9 mouse cellular contexts compared by ENCODE assay signal in genomic region chr17:75128337-75128935, GRCm38 (mm10).
DNase-seq lines count a peak whose midpoint lies in the region; ATAC-seq and TF ChIP-seq lines count a peak whose summit lies in the region.
"Had no signal": no experiment of that assay in that cellular context is flagged by ENCODE, and none has a peak within 500 bp of the region (broad histone marks: within the 10 kb centered on the region; RNA-seq: fewer than 3 reads in every experiment).

No protein-coding gene starts in this region.

- no peak overlapping the region for H3K9ac ChIP-seq in midbrain, embryonic 11.5 days (ENCODE audit: low read length)
- H3K9ac ChIP-seq in forebrain, postnatal 0 days: no peak overlapping the region
- H3K9ac ChIP-seq: limb, embryonic 13.5 days had no signal

- peak; percentile 18 for DNase-seq in midbrain, embryonic 10.5 days (ENCODE audit: low spot score)
- no peak for DNase-seq in midbrain, embryonic 11.5 days (ENCODE audit: low spot score, missing footprints)
- peak; percentile 58 for DNase-seq in R1 (ENCODE audit: low read depth, low spot score)
- DNase-seq in gastrocnemius, adult 8-10 months (ENCODE audit: low spot score in 2 of 2): peak; percentile 25 to 48
- DNase-seq in limb, embryonic 10.5 days (ENCODE audit: low spot score): peak; percentile 51
- DNase-seq in testis, postnatal 10 days (ENCODE audit: low spot score): peak; percentile 64
- no peak for DNase-seq in frontal cortex, postnatal 14 days (ENCODE audit: low spot score in 2 of 2)
- DNase-seq in forebrain, postnatal 0 days: no peak

- no peak overlapping the region for H3K27ac ChIP-seq in midbrain, embryonic 10.5 days (replicated peaks)
- no peak overlapping the region for H3K27ac ChIP-seq in midbrain, embryonic 11.5 days (ENCODE audit: low read depth, low read length)
- no peak overlapping the region for H3K27ac ChIP-seq in limb, embryonic 10.5 days
- H3K27ac ChIP-seq in forebrain, postnatal 0 days (ENCODE audit: low read depth, low read length): no peak overlapping the region
- H3K27ac ChIP-seq: limb, embryonic 13.5 days had no signal

- TF ChIP-seq CTCF in forebrain, postnatal 0 days (IDR thresholded peaks at IDR 0.05; ENCODE audit: low read depth): no peak

- H3K4me3 ChIP-seq in midbrain, embryonic 10.5 days: no peak overlapping the region
- no peak overlapping the region for H3K4me3 ChIP-seq in midbrain, embryonic 11.5 days (ENCODE audit: low read depth, low read length)
- H3K4me3 ChIP-seq in limb, embryonic 10.5 days: no peak overlapping the region
- H3K4me3 ChIP-seq in forebrain, postnatal 0 days (ENCODE audit: low read depth, low read length): no peak overlapping the region
- H3K4me3 ChIP-seq: limb, embryonic 13.5 days had no signal

- H3K9me3 ChIP-seq in midbrain, embryonic 10.5 days (replicated peaks): no peaks in the 10 kb centered on the region
- no peaks in the 10 kb centered on the region for H3K9me3 ChIP-seq in midbrain, embryonic 11.5 days (ENCODE audit: control insufficient read depth, low read length)
- H3K9me3 ChIP-seq in limb, embryonic 10.5 days (replicated peaks): no peaks in the 10 kb centered on the region
- H3K9me3 ChIP-seq in forebrain, postnatal 0 days (ENCODE audit: low read length): no peaks in the 10 kb centered on the region
- H3K9me3 ChIP-seq: limb, embryonic 13.5 days had no signal

- WGBS in midbrain, embryonic 10.5 days: 65% methylated on average over 8 of the region's 8 CpGs
- WGBS in midbrain, embryonic 11.5 days: 65% methylated on average over 8 of the region's 8 CpGs
- 60% methylated on average over 8 of the region's 8 CpGs for WGBS in limb, embryonic 10.5 days
- WGBS in forebrain, postnatal 0 days: 61% methylated on average over 8 of the region's 8 CpGs

- no peak for ATAC-seq in midbrain, embryonic 11.5 days (ENCODE audit: low FRiP score)
- ATAC-seq in forebrain, postnatal 0 days: no peak

- no peaks in the 10 kb centered on the region for H3K27me3 ChIP-seq in midbrain, embryonic 10.5 days (ENCODE audit: low read depth, poor library complexity, severe bottlenecking)
- no peaks in the 10 kb centered on the region for H3K27me3 ChIP-seq in midbrain, embryonic 11.5 days (ENCODE audit: control insufficient read depth, insufficient read depth, low read length)
- H3K27me3 ChIP-seq in limb, embryonic 10.5 days (ENCODE audit: low read depth, poor library complexity, severe bottlenecking): no peaks in the 10 kb centered on the region
- no peaks in the 10 kb centered on the region for H3K27me3 ChIP-seq in forebrain, postnatal 0 days (ENCODE audit: insufficient read depth, low read length)
- H3K27me3 ChIP-seq: limb, embryonic 13.5 days had no signal

- H3K36me3 ChIP-seq in midbrain, embryonic 10.5 days: no peaks in the 10 kb centered on the region
- no peaks in the 10 kb centered on the region for H3K36me3 ChIP-seq in midbrain, embryonic 11.5 days (ENCODE audit: control insufficient read depth, insufficient read depth, low read length)
- no peaks in the 10 kb centered on the region for H3K36me3 ChIP-seq in limb, embryonic 10.5 days
- no peaks in the 10 kb centered on the region for H3K36me3 ChIP-seq in forebrain, postnatal 0 days (ENCODE audit: insufficient read depth)
- H3K36me3 ChIP-seq: limb, embryonic 13.5 days had no signal

- H3K4me2 ChIP-seq in midbrain, embryonic 11.5 days: no peak overlapping the region
- no peak overlapping the region for H3K4me2 ChIP-seq in forebrain, postnatal 0 days (ENCODE audit: low read depth)
- H3K4me2 ChIP-seq: limb, embryonic 13.5 days had no signal

- no peaks in the 10 kb centered on the region for H3K4me1 ChIP-seq in midbrain, embryonic 10.5 days
- no peaks in the 10 kb centered on the region for H3K4me1 ChIP-seq in midbrain, embryonic 11.5 days (ENCODE audit: control insufficient read depth, insufficient read depth, low read length)
- peaks cover 17% of the 10 kb centered on the region for H3K4me1 ChIP-seq in limb, embryonic 10.5 days
- H3K4me1 ChIP-seq in forebrain, postnatal 0 days (ENCODE audit: insufficient read depth): no peaks in the 10 kb centered on the region

Comparison
In these comparisons a context has a peak if more than half of its experiments do, and no peak if none do; other contexts are left out.
1. DNase-seq: peak in midbrain, embryonic 10.5 days (single experiment), R1 (single experiment), gastrocnemius, adult 8-10 months (2 of 2), limb, embryonic 10.5 days (single experiment) and testis, postnatal 10 days (single experiment); none in midbrain, embryonic 11.5 days (single experiment), frontal cortex, postnatal 14 days (0 of 2) and forebrain, postnatal 0 days (single experiment).